Mouse (Mus musculus) liver, embryonic 14.5 days (tissue): ENCODE results near the gene Paqr4.

Experiments used
- CTCF ChIP-seq: IDR thresholded peaks from 2 replicates; pipeline ENCODE4 v1.5.1; 2016; ENCODE audit warnings: antibody characterized with exemption, low read depth, control low read depth
- EP300 ChIP-seq: IDR thresholded peaks from 2 replicates; pipeline ENCODE4 v1.6.1; 2016; ENCODE audit warnings: antibody characterized with exemption, low read depth

- no peak for TF ChIP-seq EP300
- TF ChIP-seq CTCF, result no peak
These were observed 21.2 kb downstream of the Paqr4 start for GRCm38 (mm10) chr17:23719455-23719854.
